Mouse (Mus musculus): ENCODE measurements around the gene Gm42906. TPM values are rescaled to one million over a fixed set of nuclear protein-coding genes. Genes with fewer than 3 reads are reported as not detected.

The Gm42906 gene
- polyA plus RNA-seq, 1 experiment from 2014 or later: not detected

- Histone ChIP-seq H3K27ac (ENCODE audit: low read depth, low read length) (no peak overlapping the region), H3K36me3 (ENCODE audit: control insufficient read depth, insufficient read depth, low read length) (no peaks in the 10 kb centered on the region), H3K4me1 (replicated peaks; ENCODE audit: control insufficient read depth, insufficient read depth, low read length) (no peaks in the 10 kb centered on the region), H3K4me2 (replicated peaks; ENCODE audit: low read depth, low read length) (no peak overlapping the region), H3K9me3 (ENCODE audit: control insufficient read depth, low read length) (no peaks in the 10 kb centered on the region), H3K4me3 (ENCODE audit: low read depth, low read length) (no peak overlapping the region), H3K9ac (ENCODE audit: low read depth, low read length) (no peak overlapping the region), H3K27me3 (ENCODE audit: control insufficient read depth, insufficient read depth, low read length) (no peaks in the 10 kb centered on the region)
- DNase-seq (ENCODE audit: low spot score) (no peak), ATAC-seq (ENCODE audit: low FRiP score) (no peak)
- 72% methylated on average over 6 of the region's 6 CpGs for WGBS
Measured at GRCm38 (mm10) chr5:151028906-151029305, 399.1 kb downstream of the Gm42906 start.

- H3K36me3 ChIP-seq (ENCODE audit: control insufficient read depth, insufficient read depth, low read length): no peaks in the 10 kb centered on the region
- H3K9ac ChIP-seq (ENCODE audit: low read depth, low read length): no peak overlapping the region
- no peaks in the 10 kb centered on the region for H3K27me3 ChIP-seq (ENCODE audit: control insufficient read depth, insufficient read depth, low read length)
- H3K4me1 ChIP-seq (replicated peaks; ENCODE audit: control insufficient read depth, insufficient read depth, low read length): no peaks in the 10 kb centered on the region
- 43% methylated on average over 7 of the region's 7 CpGs for WGBS
- no peak overlapping the region for H3K4me2 ChIP-seq (replicated peaks; ENCODE audit: low read depth, low read length)
- ATAC-seq (ENCODE audit: low FRiP score): peak; percentile 85
- H3K4me3 ChIP-seq (ENCODE audit: low read depth, low read length): no peak overlapping the region
- no peaks in the 10 kb centered on the region for H3K9me3 ChIP-seq (ENCODE audit: control insufficient read depth, low read length)
- no peak overlapping the region for H3K27ac ChIP-seq (ENCODE audit: low read depth, low read length)
- DNase-seq (ENCODE audit: low spot score): peak; percentile 45
Measured at GRCm38 (mm10) chr5:151027171-151027570, 400.8 kb downstream of the Gm42906 start.

GRCm38 (mm10) chr5:151026069-151026468, 401.9 kb downstream of the Gm42906 start:
- Histone ChIP-seq H3K27me3 (ENCODE audit: control insufficient read depth, insufficient read depth, low read length) (no peaks in the 10 kb centered on the region), H3K9me3 (ENCODE audit: control insufficient read depth, low read length) (no peaks in the 10 kb centered on the region), H3K9ac (ENCODE audit: low read depth, low read length) (no peak overlapping the region), H3K36me3 (ENCODE audit: control insufficient read depth, insufficient read depth, low read length) (no peaks in the 10 kb centered on the region), H3K4me3 (ENCODE audit: low read depth, low read length) (no peak overlapping the region), H3K27ac (ENCODE audit: low read depth, low read length) (no peak overlapping the region), H3K4me2 (replicated peaks; ENCODE audit: low read depth, low read length) (no peak overlapping the region), H3K4me1 (replicated peaks; ENCODE audit: control insufficient read depth, insufficient read depth, low read length) (no peaks in the 10 kb centered on the region)
- 89% methylated on average over 4 of the region's 4 CpGs for WGBS
- ATAC-seq (ENCODE audit: low FRiP score) (no peak), DNase-seq (ENCODE audit: low spot score) (no peak)

- Histone ChIP-seq H3K4me2 (replicated peaks; ENCODE audit: low read depth, low read length) (no peak overlapping the region), H3K36me3 (ENCODE audit: control insufficient read depth, insufficient read depth, low read length) (no peaks in the 10 kb centered on the region), H3K4me1 (replicated peaks; ENCODE audit: control insufficient read depth, insufficient read depth, low read length) (no peaks in the 10 kb centered on the region), H3K9me3 (ENCODE audit: control insufficient read depth, low read length) (no peaks in the 10 kb centered on the region), H3K4me3 (ENCODE audit: low read depth, low read length) (no peak overlapping the region), H3K27ac (ENCODE audit: low read depth, low read length) (no peak overlapping the region), H3K9ac (ENCODE audit: low read depth, low read length) (no peak overlapping the region), H3K27me3 (ENCODE audit: control insufficient read depth, insufficient read depth, low read length) (no peaks in the 10 kb centered on the region)
- no peak for ATAC-seq (ENCODE audit: low FRiP score)
- no peak for DNase-seq (ENCODE audit: low spot score)
- WGBS: 74% methylated on average over 2 of the region's 2 CpGs
Measured at GRCm38 (mm10) chr5:151024483-151024882, 403.5 kb downstream of the Gm42906 start.

GRCm38 (mm10) chr5:151023461-151023860, 404.5 kb downstream of the Gm42906 start:
- Histone ChIP-seq H3K4me2 (replicated peaks; ENCODE audit: low read depth, low read length) (no peak overlapping the region), H3K36me3 (ENCODE audit: control insufficient read depth, insufficient read depth, low read length) (no peaks in the 10 kb centered on the region), H3K27ac (ENCODE audit: low read depth, low read length) (no peak overlapping the region), H3K9ac (ENCODE audit: low read depth, low read length) (no peak overlapping the region), H3K4me1 (replicated peaks; ENCODE audit: control insufficient read depth, insufficient read depth, low read length) (no peaks in the 10 kb centered on the region), H3K9me3 (ENCODE audit: control insufficient read depth, low read length) (no peaks in the 10 kb centered on the region), H3K4me3 (ENCODE audit: low read depth, low read length) (no peak overlapping the region), H3K27me3 (ENCODE audit: control insufficient read depth, insufficient read depth, low read length) (no peaks in the 10 kb centered on the region)
- no peak for ATAC-seq (ENCODE audit: low FRiP score)
- peak; percentile 36 for DNase-seq (ENCODE audit: low spot score)
- WGBS: 15% methylated on average over 8 of the region's 8 CpGs

GRCm38 (mm10) chr5:151022939-151023338, 405.0 kb downstream of the Gm42906 start:
- 25% methylated on average over 1 of the region's 1 CpGs for WGBS
- H3K9ac ChIP-seq (ENCODE audit: low read depth, low read length): no peak overlapping the region
- no peak overlapping the region for H3K27ac ChIP-seq (ENCODE audit: low read depth, low read length)
- H3K4me3 ChIP-seq (ENCODE audit: low read depth, low read length): no peak overlapping the region
- H3K36me3 ChIP-seq (ENCODE audit: control insufficient read depth, insufficient read depth, low read length): no peaks in the 10 kb centered on the region
- DNase-seq (ENCODE audit: low spot score) (no peak), ATAC-seq (ENCODE audit: low FRiP score) (no peak)
- no peaks in the 10 kb centered on the region for H3K9me3 ChIP-seq (ENCODE audit: control insufficient read depth, low read length)
- no peaks in the 10 kb centered on the region for H3K4me1 ChIP-seq (replicated peaks; ENCODE audit: control insufficient read depth, insufficient read depth, low read length)
- H3K4me2 ChIP-seq (replicated peaks; ENCODE audit: low read depth, low read length): no peak overlapping the region
- no peaks in the 10 kb centered on the region for H3K27me3 ChIP-seq (ENCODE audit: control insufficient read depth, insufficient read depth, low read length)

GRCm38 (mm10) chr5:151022026-151022425, 405.9 kb downstream of the Gm42906 start:
- H3K9ac ChIP-seq (ENCODE audit: low read depth, low read length): no peak overlapping the region
- H3K27ac ChIP-seq (ENCODE audit: low read depth, low read length): no peak overlapping the region
- H3K9me3 ChIP-seq (ENCODE audit: control insufficient read depth, low read length): no peaks in the 10 kb centered on the region
- WGBS: 85% methylated on average over 7 of the region's 7 CpGs
- no peak for DNase-seq (ENCODE audit: low spot score)
- no peak for ATAC-seq (ENCODE audit: low FRiP score)
- no peaks in the 10 kb centered on the region for H3K4me1 ChIP-seq (replicated peaks; ENCODE audit: control insufficient read depth, insufficient read depth, low read length)
- no peaks in the 10 kb centered on the region for H3K36me3 ChIP-seq (ENCODE audit: control insufficient read depth, insufficient read depth, low read length)
- no peak overlapping the region for H3K4me2 ChIP-seq (replicated peaks; ENCODE audit: low read depth, low read length)
- no peaks in the 10 kb centered on the region for H3K27me3 ChIP-seq (ENCODE audit: control insufficient read depth, insufficient read depth, low read length)
- no peak overlapping the region for H3K4me3 ChIP-seq (ENCODE audit: low read depth, low read length)

- Histone ChIP-seq H3K27ac (ENCODE audit: low read depth, low read length) (no peak overlapping the region), H3K36me3 (ENCODE audit: control insufficient read depth, insufficient read depth, low read length) (no peaks in the 10 kb centered on the region), H3K9ac (ENCODE audit: low read depth, low read length) (no peak overlapping the region), H3K4me1 (replicated peaks; ENCODE audit: control insufficient read depth, insufficient read depth, low read length) (no peaks in the 10 kb centered on the region), H3K4me2 (replicated peaks; ENCODE audit: low read depth, low read length) (no peak overlapping the region), H3K9me3 (ENCODE audit: control insufficient read depth, low read length) (no peaks in the 10 kb centered on the region), H3K4me3 (ENCODE audit: low read depth, low read length) (no peak overlapping the region), H3K27me3 (ENCODE audit: control insufficient read depth, insufficient read depth, low read length) (no peaks in the 10 kb centered on the region)
- WGBS: 78% methylated on average over 14 of the region's 14 CpGs
- ATAC-seq (ENCODE audit: low FRiP score): no peak
- no peak for DNase-seq (ENCODE audit: low spot score)
Measured at GRCm38 (mm10) chr5:151020831-151021230, 407.1 kb downstream of the Gm42906 start.

- H3K9me3 ChIP-seq (ENCODE audit: control insufficient read depth, low read length): no peaks in the 10 kb centered on the region
- WGBS: 78% methylated on average over 13 of the region's 13 CpGs
- no peaks in the 10 kb centered on the region for H3K36me3 ChIP-seq (ENCODE audit: control insufficient read depth, insufficient read depth, low read length)
- no peak overlapping the region for H3K9ac ChIP-seq (ENCODE audit: low read depth, low read length)
- H3K4me2 ChIP-seq (replicated peaks; ENCODE audit: low read depth, low read length): no peak overlapping the region
- no peak overlapping the region for H3K27ac ChIP-seq (ENCODE audit: low read depth, low read length)
- DNase-seq (ENCODE audit: low spot score) (no peak), ATAC-seq (ENCODE audit: low FRiP score) (no peak)
- no peaks in the 10 kb centered on the region for H3K4me1 ChIP-seq (replicated peaks; ENCODE audit: control insufficient read depth, insufficient read depth, low read length)
- H3K27me3 ChIP-seq (ENCODE audit: control insufficient read depth, insufficient read depth, low read length): no peaks in the 10 kb centered on the region
- H3K4me3 ChIP-seq (ENCODE audit: low read depth, low read length): no peak overlapping the region
Measured at GRCm38 (mm10) chr5:151020031-151020820, 407.7 kb downstream of the Gm42906 start.

Data from hindbrain, embryonic 11.5 days (tissue).